Mouse (Mus musculus) kidney, embryonic 14.5 days (tissue): ENCODE results near the gene Acot8. TPM values are rescaled to one million over a fixed set of nuclear protein-coding genes. Genes with fewer than 3 reads are reported as not detected.

Source experiments
- ATAC-seq: fragments of 200-750 bp; cut with Nextera tagmentation; 2 replicates; pipeline ENCODE4 v1.8.0; 2017; ENCODE audit warnings: moderate number of reproducible peaks, mild to moderate bottlenecking, moderate TSS enrichment, moderate library complexity; ENCODE audit not compliant: low FRiP score, low TSS enrichment
- H3K27ac ChIP-seq: fragments of 300-500 bp; sonication (generic); 2 replicates; pipeline ENCODE4 v1.5.1; 2014; ENCODE audit warnings: low read depth, mild to moderate bottlenecking, low read length, moderate library complexity, mixed read lengths
- H3K27me3 ChIP-seq: fragments of 300-500 bp; sonication (generic); 2 replicates; pipeline ENCODE4 v1.6.1; 2014; ENCODE audit warnings: mild to moderate bottlenecking, low read length; ENCODE audit not compliant: control insufficient read depth, insufficient read depth
- H3K36me3 ChIP-seq: fragments of 300-500 bp; sonication (generic); 2 replicates; pipeline ENCODE4 v1.6.1; 2014; ENCODE audit warnings: low read length, mixed read lengths; ENCODE audit not compliant: control insufficient read depth, insufficient read depth
- H3K4me1 ChIP-seq: fragments of 300-500 bp; sonication (generic); 2 replicates; pipeline ENCODE4 v1.6.1; 2014; ENCODE audit warnings: low read length, mixed read lengths; ENCODE audit not compliant: control insufficient read depth, insufficient read depth
- H3K4me2 ChIP-seq: fragments of 300-500 bp; sonication (generic); replicated peaks from 2 replicates; pipeline ENCODE4 v1.6.1; 2014; ENCODE audit warnings: low read depth, mild to moderate bottlenecking, low read length
- H3K4me3 ChIP-seq: fragments of 300-500 bp; sonication (generic); 2 replicates; pipeline ENCODE4 v1.5.1; 2014; ENCODE audit warnings: mild to moderate bottlenecking, low read length
- H3K9ac ChIP-seq: fragments of 300-500 bp; sonication (generic); 2 replicates; pipeline ENCODE4 v1.6.1; 2014; ENCODE audit warnings: low read depth, mild to moderate bottlenecking, low read length, moderate library complexity
- H3K9me3 ChIP-seq: fragments of 300-500 bp; sonication (generic); 2 replicates; pipeline ENCODE4 v1.6.1; 2016; ENCODE audit warnings: low read length; ENCODE audit not compliant: control insufficient read depth
- WGBS: fragments of 180-500 bp; shearing (Covaris S2); extraction: QIAGEN DNeasy Blood & Tissue Kit; methylation state at CpG from one replicate; pipeline ENCODE4 v1.1.7; 2014; 5-methylcytosine and 5-hydroxymethylcytosine counted together
- polyA plus RNA-seq: library from polyadenylated mRNA; unstranded; fragments of >200 nt; fragmentation: Nextera tagmentation; extraction: Ambion mirVana; gene quantifications from 2 replicates; pipeline ENCODE4 v1.2.1, GENCODE M21; 2014

The Acot8 gene
- polyA plus RNA-seq, 1 experiment from 2014 or later, result 17.0 TPM

DNA sequence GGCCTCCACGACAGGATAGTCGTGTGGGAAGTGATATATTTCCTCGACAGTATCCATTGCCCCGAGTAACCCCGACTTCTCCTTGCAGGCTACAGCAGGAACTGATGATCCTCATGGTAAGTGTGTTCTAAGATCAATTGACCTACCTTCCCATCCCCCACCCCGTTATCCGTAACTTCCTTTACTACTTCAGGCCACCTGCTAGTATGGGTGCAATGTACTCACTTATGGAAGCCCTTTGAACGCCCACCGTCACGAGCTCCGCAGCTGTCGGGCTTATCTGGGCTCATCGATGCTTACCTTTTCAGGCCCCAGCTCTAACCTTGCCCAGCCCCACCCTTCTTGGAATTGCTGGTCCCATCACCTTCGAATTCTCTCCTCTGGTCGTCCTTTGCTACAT is 34.4 kb downstream of the Acot8 start:
- Histone ChIP-seq H3K4me3 (peak overlapping the region; percentile 75), H3K9me3 (no peaks in the 10 kb centered on the region), H3K9ac (peak overlapping the region; percentile 68), H3K27ac (peak overlapping the region; percentile 20; the same call in 1 of the 2 replicates), H3K36me3 (peaks cover 56% of the 10 kb centered on the region), H3K4me2 (peak overlapping the region; percentile 51), H3K27me3 (no peaks in the 10 kb centered on the region), H3K4me1 (peaks cover 14% of the 10 kb centered on the region)
- 3% methylated on average over 15 of the region's 15 CpGs for WGBS
- ATAC-seq, result no peak

DNA sequence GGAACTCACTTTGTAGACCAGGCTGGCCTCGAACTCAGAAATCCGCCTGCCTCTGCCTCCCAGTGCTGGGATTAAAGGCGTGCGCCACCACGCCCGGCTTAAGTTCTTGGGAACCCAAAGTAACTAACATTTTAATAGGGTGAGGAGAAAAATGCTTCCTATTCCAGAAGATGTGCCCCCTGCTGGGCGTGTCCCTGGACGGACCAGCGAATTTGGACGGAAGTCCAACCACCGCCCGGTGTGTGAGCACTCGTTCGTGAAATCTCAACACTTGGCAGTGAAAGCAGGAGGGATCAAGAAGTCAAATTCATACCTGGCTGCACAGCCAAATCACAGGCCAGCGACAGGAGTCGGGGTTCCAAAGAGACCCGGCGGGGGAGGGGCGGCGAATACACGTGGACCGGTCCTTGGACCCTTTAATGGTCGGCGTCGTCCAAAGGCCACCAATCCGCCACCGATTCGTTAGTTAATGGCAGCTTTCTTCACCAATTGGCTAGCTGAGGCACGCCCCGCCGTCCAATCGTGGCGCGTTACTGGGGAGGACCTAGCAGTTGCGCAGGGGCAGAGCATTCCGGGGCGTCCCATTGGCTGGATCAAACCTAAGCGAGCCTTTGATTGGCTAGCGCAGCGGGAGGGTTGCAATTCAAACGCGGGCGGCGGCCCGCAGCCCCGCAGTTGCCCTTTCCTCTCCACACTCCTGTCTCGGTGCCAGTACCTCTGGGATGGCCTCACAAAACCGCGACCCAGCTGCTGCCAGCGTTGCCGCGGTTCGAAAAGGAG is 35.2 kb downstream of the Acot8 start, which contains the start of gene Ube2c:
TSS of gene Ube2c (plus strand) at position 641 of the 780 bp plus-strand sequence.
- peak within 1 kb of the TSS; percentile 51 for H3K4me2 ChIP-seq
- H3K4me1 ChIP-seq, result peaks cover 14% of the 10 kb centered on the region
- peak; percentile 99 for ATAC-seq
- peaks cover 63% of the 10 kb centered on the region for H3K36me3 ChIP-seq
- peak within 1 kb of the TSS; percentile 68 for H3K9ac ChIP-seq
- 2% methylated on average over 53 of the region's 53 CpGs for WGBS
- H3K27me3 ChIP-seq, result no peaks in the 10 kb centered on the region
- H3K27ac ChIP-seq, result peak within 1 kb of the TSS; percentile 52
- peak within 1 kb of the TSS; percentile 75 for H3K4me3 ChIP-seq
- H3K9me3 ChIP-seq, result no peaks in the 10 kb centered on the region

DNA sequence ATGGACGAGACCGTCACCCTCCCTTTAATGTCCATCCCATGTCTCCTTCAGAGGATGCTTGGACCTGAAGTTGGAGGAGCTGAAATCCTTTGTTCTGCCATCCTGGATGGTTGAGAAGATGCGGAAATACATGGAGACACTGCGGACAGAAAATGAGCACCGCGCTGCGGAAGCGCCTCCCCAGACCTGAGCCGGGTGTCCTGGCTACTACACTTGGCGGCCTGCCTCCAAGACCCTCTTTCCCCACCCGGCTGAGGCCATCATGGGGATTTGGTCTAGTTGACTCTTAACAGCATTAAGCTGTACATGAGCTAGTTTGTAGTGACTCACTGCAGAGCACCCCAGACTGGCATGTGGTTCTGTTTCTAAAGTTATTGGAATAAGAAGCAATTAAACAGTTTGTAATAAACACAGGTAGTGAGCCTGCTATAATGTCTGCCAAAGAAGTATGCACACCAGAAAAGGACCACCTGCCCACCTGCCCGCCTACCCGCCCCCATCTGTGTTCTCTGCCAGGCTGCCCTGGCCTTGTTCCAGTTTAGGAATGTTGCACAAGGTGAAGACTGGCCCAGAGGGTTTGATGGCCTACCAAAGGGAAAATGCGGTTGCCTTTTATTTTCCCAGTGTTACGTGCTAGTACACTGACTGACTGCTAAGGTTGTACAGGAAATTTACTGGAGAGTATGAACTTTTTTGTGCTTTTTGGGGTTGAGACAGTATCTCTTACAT is 36.7 kb downstream of the Acot8 start:
- H3K4me1 ChIP-seq, result peaks cover 14% of the 10 kb centered on the region
- 90% methylated on average over 15 of the region's 15 CpGs for WGBS
- H3K9ac ChIP-seq, result no peak overlapping the region
- H3K4me3 ChIP-seq, result no peak overlapping the region
- H3K27me3 ChIP-seq, result no peaks in the 10 kb centered on the region
- ATAC-seq, result no peak
- no peaks in the 10 kb centered on the region for H3K9me3 ChIP-seq
- H3K4me2 ChIP-seq, result no peak overlapping the region
- H3K27ac ChIP-seq, result no peak overlapping the region
- H3K36me3 ChIP-seq, result peaks cover 65% of the 10 kb centered on the region

DNA sequence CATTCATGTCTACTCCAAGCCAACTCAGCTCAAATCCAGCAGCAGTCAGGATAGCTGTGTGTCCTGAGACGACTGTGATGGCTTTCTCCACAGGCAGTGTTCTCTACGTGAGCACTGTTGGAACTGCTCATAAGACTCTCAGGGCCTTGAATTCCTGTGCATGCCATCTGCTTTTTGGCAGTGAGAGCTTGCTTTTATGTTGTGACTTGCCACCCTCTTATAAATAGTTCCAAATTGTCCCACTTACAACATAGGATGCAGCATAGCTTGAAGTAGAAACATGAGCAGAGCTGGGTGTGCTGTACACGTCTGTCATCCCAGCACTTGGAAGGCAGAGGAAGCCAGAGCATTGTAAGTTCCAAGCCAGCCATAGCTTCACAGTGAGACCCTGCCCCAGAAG is 38.8 kb downstream of the Acot8 start:
- Histone ChIP-seq H3K27ac (no peak overlapping the region), H3K4me2 (no peak overlapping the region), H3K36me3 (peaks cover 66% of the 10 kb centered on the region), H3K27me3 (no peaks in the 10 kb centered on the region), H3K9ac (no peak overlapping the region), H3K9me3 (no peaks in the 10 kb centered on the region), H3K4me1 (no peaks in the 10 kb centered on the region; the same call in 1 of the 2 replicates), H3K4me3 (no peak overlapping the region)
- WGBS, result 81% methylated on average over 3 of the region's 3 CpGs
- ATAC-seq, result no peak

DNA sequence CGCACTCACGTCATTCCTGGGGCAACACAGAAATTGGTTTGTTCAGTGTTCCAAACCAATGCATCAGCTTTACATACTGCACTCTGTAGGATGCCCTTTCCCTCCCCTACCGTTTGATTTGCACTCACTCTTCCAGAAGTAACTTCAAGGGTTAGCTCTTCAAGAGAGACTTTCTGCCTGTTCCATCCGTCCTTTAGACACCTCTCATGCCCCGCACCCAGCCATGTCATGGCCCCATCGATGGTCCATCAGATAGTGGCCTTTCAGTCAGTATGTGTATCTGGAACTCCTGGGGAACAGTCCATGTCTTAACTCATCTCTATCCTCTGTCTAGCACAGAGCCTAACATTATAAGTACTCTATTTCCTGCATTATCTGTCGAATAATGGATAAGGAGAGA is 42.1 kb downstream of the Acot8 start:
- WGBS, result 92% methylated on average over 7 of the region's 7 CpGs
- H3K36me3 ChIP-seq, result peaks cover 87% of the 10 kb centered on the region
- ATAC-seq, result no peak
- H3K9me3 ChIP-seq, result no peaks in the 10 kb centered on the region
- no peaks in the 10 kb centered on the region for H3K4me1 ChIP-seq
- no peak overlapping the region for H3K4me2 ChIP-seq
- H3K9ac ChIP-seq, result no peak overlapping the region
- H3K27ac ChIP-seq, result no peak overlapping the region
- H3K4me3 ChIP-seq, result no peak overlapping the region
- no peaks in the 10 kb centered on the region for H3K27me3 ChIP-seq

DNA sequence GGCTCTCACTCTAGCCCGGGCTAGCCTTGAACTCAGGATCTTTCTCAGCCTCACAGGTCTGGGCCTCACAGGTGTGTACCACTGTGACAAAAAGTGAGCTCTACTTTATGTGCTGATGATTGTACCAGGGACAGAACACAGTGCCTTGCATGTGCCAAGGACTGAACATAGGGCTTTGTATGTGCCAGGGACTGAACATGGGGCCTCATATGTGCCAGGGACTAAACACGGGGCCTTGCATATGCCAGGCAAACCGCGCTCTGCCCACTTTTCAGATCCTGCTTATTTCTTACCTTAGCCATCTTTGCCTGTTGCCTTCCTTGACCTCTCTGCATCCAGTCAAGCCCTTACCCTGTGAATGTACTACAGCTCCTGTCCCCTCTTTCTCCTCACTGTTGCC is 42.7 kb downstream of the Acot8 start:
- ATAC-seq, result no peak
- Histone ChIP-seq H3K36me3 (peaks cover 87% of the 10 kb centered on the region), H3K4me3 (no peak overlapping the region), H3K27ac (no peak overlapping the region), H3K27me3 (no peaks in the 10 kb centered on the region), H3K9ac (no peak overlapping the region), H3K4me1 (no peaks in the 10 kb centered on the region), H3K4me2 (no peak overlapping the region), H3K9me3 (no peaks in the 10 kb centered on the region)
- whole genome bisulfite sequencing, result 94% methylated on average over 4 of the region's 4 CpGs

DNA sequence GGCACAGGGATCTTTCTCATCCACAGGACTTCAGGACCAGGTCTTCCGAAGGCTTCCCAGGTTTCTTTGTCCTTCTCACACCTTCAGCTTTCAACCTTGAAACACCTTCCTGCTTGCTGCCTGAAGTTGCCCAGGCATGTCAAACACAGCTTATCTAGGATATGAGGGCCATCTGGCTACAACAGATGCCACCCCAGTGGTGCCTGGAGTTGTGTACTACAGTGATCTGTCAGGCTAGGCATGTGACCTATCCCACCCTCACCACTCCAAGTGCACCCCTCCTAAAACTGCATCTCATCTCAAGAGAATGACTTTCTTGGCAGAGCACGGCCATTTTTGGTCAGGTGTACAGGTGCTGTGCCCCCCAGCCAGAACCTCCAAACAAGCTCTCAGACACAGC is 43.2 kb downstream of the Acot8 start:
- peaks cover 87% of the 10 kb centered on the region for H3K36me3 ChIP-seq
- no peaks in the 10 kb centered on the region for H3K9me3 ChIP-seq
- H3K27me3 ChIP-seq, result no peaks in the 10 kb centered on the region
- no peak for ATAC-seq
- no peak overlapping the region for H3K27ac ChIP-seq
- no peak overlapping the region for H3K4me2 ChIP-seq
- H3K4me3 ChIP-seq, result no peak overlapping the region
- WGBS, result 95% methylated on average over 2 of the region's 2 CpGs
- no peak overlapping the region for H3K9ac ChIP-seq
- H3K4me1 ChIP-seq, result no peaks in the 10 kb centered on the region

DNA sequence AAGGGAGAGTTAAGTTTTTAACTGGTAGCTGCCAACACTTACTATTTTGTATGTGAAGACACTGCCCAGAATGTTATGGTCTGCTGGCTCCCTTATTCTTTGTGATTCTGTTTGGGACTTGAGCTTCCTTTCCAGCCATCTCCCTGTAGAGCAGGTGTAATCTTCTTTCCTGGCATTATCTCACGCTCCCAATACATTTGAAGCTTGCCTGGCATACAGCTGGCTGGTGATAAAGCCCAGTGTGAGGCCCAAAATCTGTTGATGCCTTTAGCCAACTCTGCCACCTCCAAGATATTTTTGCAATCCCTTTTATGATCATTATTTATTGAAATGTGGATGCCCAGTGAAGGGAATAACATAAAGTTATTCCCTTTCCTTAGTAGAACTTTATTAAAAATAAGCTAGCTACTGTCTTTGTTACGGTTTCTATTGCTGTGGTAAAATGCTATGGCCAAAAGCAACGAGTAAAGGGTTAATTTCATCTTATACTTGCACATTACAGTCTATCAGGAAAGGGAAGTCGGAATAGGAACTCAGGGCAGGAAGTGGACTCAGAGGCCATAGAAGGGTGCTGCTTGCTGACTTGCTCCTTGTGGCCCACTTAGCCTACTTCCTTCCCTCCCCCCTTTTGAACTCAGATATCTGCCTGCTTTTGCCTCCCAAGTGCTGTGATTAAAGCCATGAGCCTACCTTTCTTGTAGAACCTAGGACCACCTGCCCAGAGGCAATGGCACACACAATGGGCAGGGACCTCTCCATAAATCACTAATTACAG is 44.4 kb downstream of the Acot8 start:
- no peak overlapping the region for H3K27ac ChIP-seq
- no peaks in the 10 kb centered on the region for H3K27me3 ChIP-seq
- H3K4me1 ChIP-seq, result no peaks in the 10 kb centered on the region
- no peaks in the 10 kb centered on the region for H3K9me3 ChIP-seq
- H3K4me3 ChIP-seq, result no peak overlapping the region
- H3K36me3 ChIP-seq, result peaks cover 87% of the 10 kb centered on the region
- no peak overlapping the region for H3K4me2 ChIP-seq
- 86% methylated on average over 4 of the region's 4 CpGs for WGBS
- ATAC-seq, result no peak
- H3K9ac ChIP-seq, result no peak overlapping the region
